ENCODE assay signal across 25 mouse cellular contexts in genomic region chr13:43486501-43487213, GRCm38 (mm10). TPM values are rescaled to one million over a fixed set of nuclear protein-coding genes. Genes with fewer than 3 reads are reported as not detected.
DNase-seq lines count a peak whose midpoint lies in the region; ATAC-seq lines count a peak whose summit lies in the region.
"Had no signal": no experiment of that assay in that cellular context is flagged by ENCODE, and none has a peak within 500 bp of the region (broad histone marks: within the 10 kb centered on the region; RNA-seq: fewer than 3 reads in every experiment).

No protein-coding gene starts in this region.

- intact Hi-C loops in left cerebral cortex, postnatal 25 days (cut with DNase I), result no loop called here

- no peaks in the 10 kb centered on the region for H3K27me3 ChIP-seq in megakaryocyte, embryonic 14.5 days (replicated peaks)
- H3K27me3 ChIP-seq: heart, embryonic 12.5 days; hindbrain, embryonic 12.5 days; midbrain, embryonic 13.5 days had no signal

- peaks cover 25% of the 10 kb centered on the region for H3K9me3 ChIP-seq in megakaryocyte, embryonic 14.5 days
- H3K9me3 ChIP-seq: forebrain, embryonic 10.5 days; hindbrain, embryonic 12.5 days; midbrain, embryonic 13.5 days had no signal

- ATAC-seq in megakaryocyte, adult 5-6 weeks (ENCODE audit: poor library complexity, severe bottlenecking), result no peak
- ATAC-seq: forebrain, embryonic 16.5 days; intestine, postnatal 0 days; midbrain, embryonic 13.5 days had no signal

- peak; percentile 40 for DNase-seq in cerebellum, adult 8-10 months
- peak; percentile 40 to 44 for DNase-seq in cerebellum, postnatal 36 days
- DNase-seq in spleen, adult 12 weeks (ENCODE audit: low spot score), result no peak
- DNase-seq in B cell, adult 2 months, result no peak
- no peak for DNase-seq in left cerebral cortex, postnatal 25 days (ENCODE audit: low spot score in 2 of 2)
- DNase-seq: adrenal gland, adult 2 months; gastrocnemius, postnatal 25 days; heart, adult 18-20 months; heart, postnatal 10 days; kidney, postnatal 4 days; layer of hippocampus, adult 9-11 months; left cerebral cortex, postnatal 4 days; liver; lung, adult 18-20 months; lung, postnatal 10 days; spleen, adult 18-20 months had no signal

- H3K36me3 ChIP-seq in megakaryocyte, embryonic 14.5 days (replicated peaks; ENCODE audit: low read length), result peaks cover 9% of the 10 kb centered on the region
- H3K36me3 ChIP-seq: forebrain, embryonic 10.5 days; heart, embryonic 12.5 days; hindbrain, embryonic 12.5 days; midbrain, embryonic 13.5 days had no signal

- peaks cover 56% of the 10 kb centered on the region for H3K4me1 ChIP-seq in megakaryocyte, embryonic 14.5 days

- H3K4me3 ChIP-seq in megakaryocyte, embryonic 14.5 days (replicated peaks), result peak overlapping the region; percentile 25
- H3K4me3 ChIP-seq: forebrain, embryonic 10.5 days; heart, embryonic 12.5 days; hindbrain, embryonic 12.5 days; left cerebral cortex, adult 2 months; midbrain, embryonic 13.5 days had no signal

RNA-seq across cellular contexts. Expression of gene Ranbp9, which starts 5.6 kb away (rescaled TPM):
- 15.7 and 40.8 TPM in 2 replicates for polyA plus RNA-seq in megakaryocyte, embryonic 14.5 days (2012; ENCODE audit: insufficient read depth, low replicate concordance)
- 117 and 133 TPM in 2 replicates for total RNA-seq in megakaryocyte, adult 5-6 weeks (2015)
- 119 and 134 TPM in 2 replicates for total RNA-seq in megakaryocyte, adult 5-6 weeks (2017)
- total RNA-seq in left cerebral cortex, postnatal 25 days (2021), result 10 to 100 TPM; 98.7 to 100.0 TPM

Comparison
In these comparisons a context has a peak if more than half of its experiments do, and no peak if none do; other contexts are left out.
1. DNase-seq: peak in cerebellum, adult 8-10 months (single experiment) and cerebellum, postnatal 36 days (2 of 2); none in spleen, adult 12 weeks (single experiment), B cell, adult 2 months (0 of 2) and left cerebral cortex, postnatal 25 days (0 of 2).